Mouse (Mus musculus) ovary, postnatal 14 days (tissue): ENCODE data around the gene Myb.
"Not testable (repeated sequence)": the region's sequence is repeated elsewhere in the genome, so short reads cannot be mapped to it uniquely, and the experiment has no call there.

Experiments
- DNase-seq: peaks from one replicate; pipeline ENCODE4 v3.0.0; 2022; ENCODE audit warnings: low spot score

Gene Myb

GRCm38 (mm10) chr10:21168466-21168865 lies 7.7 kb upstream of the Myb start:
- no peak for DNase-seq

GRCm38 (mm10) chr10:21167842-21168241 lies 7.1 kb upstream of the Myb start:
- no peak for DNase-seq

- DNase-seq, result no peak
These were observed 6.4 kb upstream of the Myb start for GRCm38 (mm10) chr10:21167165-21167564.

- DNase-seq, result no peak
These were observed 4.6 kb upstream of the Myb start for GRCm38 (mm10) chr10:21165411-21165810.

- no peak for DNase-seq
These were observed 1.3 kb upstream of the Myb start for GRCm38 (mm10) chr10:21162124-21162523.

- no peak for DNase-seq
These were observed 743 bp upstream of the Myb start for GRCm38 (mm10) chr10:21161359-21162094.

GRCm38 (mm10) chr10:21159697-21160394 lies 938 bp downstream of the Myb start:
- no peak for DNase-seq

GRCm38 (mm10) chr10:21158918-21159443 lies 1.8 kb downstream of the Myb start:
- DNase-seq, result peak; percentile 38

- DNase-seq, result no peak
These were observed 2.5 kb downstream of the Myb start for GRCm38 (mm10) chr10:21158111-21158917.

GRCm38 (mm10) chr10:21156953-21157499 lies 3.8 kb downstream of the Myb start:
- no peak for DNase-seq

GRCm38 (mm10) chr10:21156416-21156815 lies 4.4 kb downstream of the Myb start:
- no peak for DNase-seq

GRCm38 (mm10) chr10:21154927-21155326 lies 5.9 kb downstream of the Myb start:
- DNase-seq, result no peak

- no peak for DNase-seq
These were observed 7.4 kb downstream of the Myb start for GRCm38 (mm10) chr10:21153433-21153832.

GRCm38 (mm10) chr10:21152812-21153211 lies 8.0 kb downstream of the Myb start:
- no peak for DNase-seq

GRCm38 (mm10) chr10:21151320-21151719 lies 9.5 kb downstream of the Myb start:
- DNase-seq, result no peak

- DNase-seq, result not testable (repeated sequence)
These were observed 10.8 kb downstream of the Myb start for GRCm38 (mm10) chr10:21149945-21150344.

- no peak for DNase-seq
These were observed 14.1 kb downstream of the Myb start for GRCm38 (mm10) chr10:21146719-21147118.

GRCm38 (mm10) chr10:21146263-21146662 lies 14.5 kb downstream of the Myb start:
- DNase-seq, result no peak

GRCm38 (mm10) chr10:21144627-21145504 lies 15.9 kb downstream of the Myb start:
- DNase-seq, result peak; percentile 31

GRCm38 (mm10) chr10:21135297-21135696 lies 25.5 kb downstream of the Myb start:
- no peak for DNase-seq

- DNase-seq, result no peak
These were observed 29.8 kb downstream of the Myb start for GRCm38 (mm10) chr10:21130901-21131493.
